Mouse (Mus musculus) heart, postnatal 0 days (tissue): ENCODE measurements around the gene Grip2.

Source experiments
- CTCF ChIP-seq: IDR thresholded peaks from 2 replicates; pipeline ENCODE4 v1.5.1; 2016; ENCODE audit warnings: antibody characterized with exemption, control low read depth, low read depth
- EP300 ChIP-seq: IDR thresholded peaks from 2 replicates; pipeline ENCODE4 v1.6.1; 2016; ENCODE audit warnings: antibody characterized with exemption, low read depth

GRCm38 (mm10) chr6:91720588-91721214, 106.3 kb downstream of the Grip2 start:
- no peak for TF ChIP-seq CTCF
- no peak for TF ChIP-seq EP300
